Mouse (Mus musculus) thymus, adult 2 months (tissue): ENCODE results near the gene Xntrpc.

Source experiments
- CTCF ChIP-seq: fragments of 200-500 bp; IDR thresholded peaks from 2 replicates; pipeline ENCODE4 v1.5.1; 2012; ENCODE audit warnings: mild to moderate bottlenecking, control low read depth, low read length, moderate library complexity, borderline replicate concordance; ENCODE audit not compliant: control insufficient read depth, poor library complexity, insufficient read depth; ENCODE audit errors: extremely low read depth
- POLR2A ChIP-seq: fragments of 200-500 bp; IDR thresholded peaks from 2 replicates; pipeline ENCODE4 v1.6.1; 2012; ENCODE audit warnings: mild to moderate bottlenecking, low read length, control low read depth, moderate library complexity; ENCODE audit not compliant: control insufficient read depth, poor library complexity, insufficient read depth; ENCODE audit errors: extremely low read depth

DNA sequence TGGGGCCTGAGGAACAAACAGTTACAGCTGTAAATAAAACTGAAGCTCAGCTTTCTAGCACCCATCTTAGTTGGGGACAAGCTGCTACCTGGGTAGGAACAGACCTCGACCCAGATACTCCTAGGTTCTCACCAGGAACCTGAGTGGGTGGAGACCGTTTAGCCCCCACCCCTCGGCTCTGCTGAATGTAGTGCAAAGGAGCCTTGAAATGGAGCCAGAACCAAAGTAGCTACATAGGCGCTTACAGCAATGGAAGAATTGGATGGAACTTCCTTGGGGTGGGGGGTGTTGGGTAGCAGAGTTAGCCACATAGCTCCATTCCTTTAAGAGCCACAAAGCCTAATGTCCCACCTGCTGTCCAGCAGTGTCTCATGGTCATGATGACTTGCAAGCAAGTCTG, 48.6 kb upstream of the Xntrpc start:
- no peak for TF ChIP-seq CTCF
- TF ChIP-seq POLR2A = no peak
